Mouse (Mus musculus): Measurements from ENCODE around the gene 1700025G04Rik. TPM values are rescaled to one million over a fixed set of nuclear protein-coding genes. Genes with fewer than 3 reads are reported as not detected.

Gene 1700025G04Rik
- polyA plus RNA-seq, 1 experiment = 5.0 TPM

DNA sequence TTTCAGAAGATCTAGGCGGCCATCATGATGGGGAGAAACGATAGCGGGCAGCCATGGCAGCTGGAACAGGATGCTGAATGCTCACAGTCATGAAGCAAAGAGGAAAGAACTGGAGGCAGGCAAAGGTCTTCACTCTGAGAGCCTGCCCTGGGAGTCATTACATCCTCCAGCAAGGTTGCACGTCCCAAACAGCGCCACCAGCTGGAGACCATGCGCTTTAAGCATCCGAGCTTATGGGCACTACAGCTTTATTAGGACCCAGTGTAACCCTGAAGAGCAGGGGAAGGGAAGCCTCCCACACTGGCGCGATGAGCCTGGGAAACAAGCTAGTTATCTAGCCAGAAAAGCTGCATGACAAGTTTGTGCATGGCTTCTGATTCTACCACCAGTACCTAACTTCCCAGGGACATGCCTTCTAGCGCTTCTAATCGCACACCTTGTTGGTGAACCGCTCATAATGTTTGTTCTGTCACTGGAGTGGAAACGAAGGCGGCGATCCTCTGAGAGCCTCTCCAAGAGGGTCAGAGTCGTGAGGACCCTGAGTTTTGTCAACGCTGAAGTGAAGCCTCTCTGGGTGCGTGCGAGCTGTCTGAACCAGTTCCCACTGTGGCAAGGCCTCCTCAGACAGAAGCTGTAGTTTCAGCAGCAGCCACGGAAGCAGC lies 228.5 kb downstream of the 1700025G04Rik start:
- TF ChIP-seq POLR2A (IDR thresholded peaks at IDR 0.05; ENCODE audit: control insufficient read depth, extremely low read depth, insufficient read depth, low read length, poor library complexity) (no peak), CTCF (IDR thresholded peaks at IDR 0.05; ENCODE audit: borderline replicate concordance, control insufficient read depth, extremely low read depth, insufficient read depth, low read length, poor library complexity) (no peak)
- no peak for DNase-seq
- Histone ChIP-seq H3K36me3 (ENCODE audit: control insufficient read depth, insufficient read depth, low read length) (no peaks in the 10 kb centered on the region), H3K4me1 (replicated peaks; ENCODE audit: control insufficient read depth, insufficient read depth, low read length) (no peaks in the 10 kb centered on the region), H3K4me3 (ENCODE audit: control insufficient read depth, insufficient read depth, low read length) (no peak overlapping the region), H3K27ac (ENCODE audit: control insufficient read depth, insufficient read depth, low read length) (no peak overlapping the region), H3K27me3 (ENCODE audit: control insufficient read depth, insufficient read depth, low read length) (no peaks in the 10 kb centered on the region)
- 77% methylated on average over 20 of the region's 20 CpGs for WGBS

- Histone ChIP-seq H3K4me1 (replicated peaks; ENCODE audit: control insufficient read depth, insufficient read depth, low read length) (no peaks in the 10 kb centered on the region), H3K36me3 (ENCODE audit: control insufficient read depth, insufficient read depth, low read length) (no peaks in the 10 kb centered on the region), H3K27me3 (ENCODE audit: control insufficient read depth, insufficient read depth, low read length) (no peaks in the 10 kb centered on the region), H3K4me3 (ENCODE audit: control insufficient read depth, insufficient read depth, low read length) (no peak overlapping the region), H3K27ac (ENCODE audit: control insufficient read depth, insufficient read depth, low read length) (no peak overlapping the region)
- 97% methylated on average over 1 of the region's 1 CpGs for WGBS
- no peak for DNase-seq
- TF ChIP-seq CTCF (IDR thresholded peaks at IDR 0.05; ENCODE audit: borderline replicate concordance, control insufficient read depth, extremely low read depth, insufficient read depth, low read length, poor library complexity) (no peak), POLR2A (IDR thresholded peaks at IDR 0.05; ENCODE audit: control insufficient read depth, extremely low read depth, insufficient read depth, low read length, poor library complexity) (no peak)
Observed at GRCm38 (mm10) chr1:151858474-151858873, 231.5 kb downstream of the 1700025G04Rik start.

DNA sequence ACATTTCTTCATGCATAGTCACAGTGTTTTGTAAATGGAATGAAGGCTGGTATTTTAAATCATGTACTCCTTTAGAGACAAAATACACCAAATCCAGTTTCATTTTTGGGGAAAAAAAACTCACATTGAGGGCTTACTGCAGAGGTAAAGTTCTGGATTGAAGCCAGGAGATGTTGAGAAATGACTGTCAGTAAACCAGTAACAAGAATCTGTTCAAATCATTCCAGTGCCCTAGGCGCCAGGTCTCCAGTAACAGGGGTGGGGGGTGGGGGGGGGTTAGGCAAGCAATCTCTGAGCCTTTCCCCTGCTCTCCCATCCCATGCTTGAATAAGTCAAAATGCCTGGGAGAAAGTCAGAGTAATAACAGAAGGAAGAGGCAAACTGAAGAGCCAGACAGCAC lies 234.4 kb downstream of the 1700025G04Rik start:
- 76% methylated on average over 1 of the region's 1 CpGs for WGBS
- Histone ChIP-seq H3K4me3 (ENCODE audit: control insufficient read depth, insufficient read depth, low read length) (no peak overlapping the region), H3K36me3 (ENCODE audit: control insufficient read depth, insufficient read depth, low read length) (no peaks in the 10 kb centered on the region), H3K27me3 (ENCODE audit: control insufficient read depth, insufficient read depth, low read length) (no peaks in the 10 kb centered on the region), H3K4me1 (replicated peaks; ENCODE audit: control insufficient read depth, insufficient read depth, low read length) (no peaks in the 10 kb centered on the region), H3K27ac (ENCODE audit: control insufficient read depth, insufficient read depth, low read length) (no peak overlapping the region)
- TF ChIP-seq CTCF (IDR thresholded peaks at IDR 0.05; ENCODE audit: borderline replicate concordance, control insufficient read depth, extremely low read depth, insufficient read depth, low read length, poor library complexity) (no peak), POLR2A (IDR thresholded peaks at IDR 0.05; ENCODE audit: control insufficient read depth, extremely low read depth, insufficient read depth, low read length, poor library complexity) (no peak)
- no peak for DNase-seq

- WGBS = 92% methylated on average over 3 of the region's 3 CpGs
- Histone ChIP-seq H3K4me1 (replicated peaks; ENCODE audit: control insufficient read depth, insufficient read depth, low read length) (no peaks in the 10 kb centered on the region), H3K27ac (ENCODE audit: control insufficient read depth, insufficient read depth, low read length) (no peak overlapping the region), H3K4me3 (ENCODE audit: control insufficient read depth, insufficient read depth, low read length) (no peak overlapping the region), H3K36me3 (ENCODE audit: control insufficient read depth, insufficient read depth, low read length) (no peaks in the 10 kb centered on the region), H3K27me3 (ENCODE audit: control insufficient read depth, insufficient read depth, low read length) (no peaks in the 10 kb centered on the region)
- DNase-seq = no peak
- TF ChIP-seq CTCF (IDR thresholded peaks at IDR 0.05; ENCODE audit: borderline replicate concordance, control insufficient read depth, extremely low read depth, insufficient read depth, low read length, poor library complexity) (no peak), POLR2A (IDR thresholded peaks at IDR 0.05; ENCODE audit: control insufficient read depth, extremely low read depth, insufficient read depth, low read length, poor library complexity) (no peak)
Observed at GRCm38 (mm10) chr1:151851976-151852375, 237.9 kb downstream of the 1700025G04Rik start.

GRCm38 (mm10) chr1:151851051-151851848 lies 238.7 kb downstream of the 1700025G04Rik start:
- no peaks in the 10 kb centered on the region for H3K4me1 ChIP-seq (replicated peaks; ENCODE audit: control insufficient read depth, insufficient read depth, low read length)
- TF ChIP-seq POLR2A (IDR thresholded peaks at IDR 0.05; ENCODE audit: control insufficient read depth, extremely low read depth, insufficient read depth, low read length, poor library complexity) (no peak), CTCF (IDR thresholded peaks at IDR 0.05; ENCODE audit: borderline replicate concordance, control insufficient read depth, extremely low read depth, insufficient read depth, low read length, poor library complexity) (no peak)
- 93% methylated on average over 20 of the region's 20 CpGs for WGBS
- no peaks in the 10 kb centered on the region for H3K27me3 ChIP-seq (ENCODE audit: control insufficient read depth, insufficient read depth, low read length)
- no peaks in the 10 kb centered on the region for H3K36me3 ChIP-seq (ENCODE audit: control insufficient read depth, insufficient read depth, low read length)
- H3K27ac ChIP-seq (ENCODE audit: control insufficient read depth, insufficient read depth, low read length) = no peak overlapping the region
- DNase-seq = no peak
- H3K4me3 ChIP-seq (ENCODE audit: control insufficient read depth, insufficient read depth, low read length) = no peak overlapping the region

- Histone ChIP-seq H3K36me3 (ENCODE audit: control insufficient read depth, insufficient read depth, low read length) (no peaks in the 10 kb centered on the region), H3K4me1 (replicated peaks; ENCODE audit: control insufficient read depth, insufficient read depth, low read length) (no peaks in the 10 kb centered on the region), H3K4me3 (ENCODE audit: control insufficient read depth, insufficient read depth, low read length) (no peak overlapping the region), H3K27me3 (ENCODE audit: control insufficient read depth, insufficient read depth, low read length) (no peaks in the 10 kb centered on the region), H3K27ac (ENCODE audit: control insufficient read depth, insufficient read depth, low read length) (no peak overlapping the region)
- TF ChIP-seq POLR2A (IDR thresholded peaks at IDR 0.05; ENCODE audit: control insufficient read depth, extremely low read depth, insufficient read depth, low read length, poor library complexity) = no peak
- TF ChIP-seq CTCF (IDR thresholded peaks at IDR 0.05; ENCODE audit: borderline replicate concordance, control insufficient read depth, extremely low read depth, insufficient read depth, low read length, poor library complexity) = no peak
- no peak for DNase-seq
- 96% methylated on average over 16 of the region's 16 CpGs for WGBS
Observed at GRCm38 (mm10) chr1:151849993-151850608, 239.8 kb downstream of the 1700025G04Rik start.

Data from thymus, adult 2 months (tissue).